Comparison of ENCODE assay signal across 18 mouse cellular contexts in genomic region chr12:93462106-93462505, GRCm38 (mm10).
"Had no signal": no experiment of that assay in that cellular context is flagged by ENCODE, and none has a peak within 500 bp of the region (broad histone marks: within the 10 kb centered on the region; RNA-seq: fewer than 3 reads in every experiment).

No protein-coding gene starts in this region.

- DNase-seq: gastrocnemius, adult 2 months; gastrocnemius, postnatal 10 days; gastrocnemius, postnatal 25 days; heart, adult 18-20 months; heart, postnatal 10 days; heart, postnatal 4 days; kidney, adult 18-20 months; kidney, adult 8-10 months; kidney, postnatal 10 days; kidney, postnatal 25 days; kidney, postnatal 4 days; layer of hippocampus, postnatal 36 days; left cerebral cortex, postnatal 4 days had no signal

- ATAC-seq: hindbrain, embryonic 16.5 days; inflammation-experienced regulatory T-cells, adult 6 months; intestine, embryonic 15.5 days; intestine, postnatal 0 days; liver, embryonic 12.5 days had no signal
